Mouse (Mus musculus) c-Kit-negative CD71-positive TER-119-positive erythroid progenitor cells, embryonic 14.5 days (primary cell): ENCODE results near the gene Gm21887.
A peak's percentile ranks its signal among the peaks of the same experiment; 100 is the strongest.
"Not testable (repeated sequence)": the region's sequence is repeated elsewhere in the genome, so short reads cannot be mapped to it uniquely, and the experiment has no call there.

ENCODE experiments used
- DNase-seq: peaks from one replicate; pipeline ENCODE4 v3.0.0-alpha.2; 2013; ENCODE audit warnings: low read depth, low spot score

The Gm21887 gene

DNA sequence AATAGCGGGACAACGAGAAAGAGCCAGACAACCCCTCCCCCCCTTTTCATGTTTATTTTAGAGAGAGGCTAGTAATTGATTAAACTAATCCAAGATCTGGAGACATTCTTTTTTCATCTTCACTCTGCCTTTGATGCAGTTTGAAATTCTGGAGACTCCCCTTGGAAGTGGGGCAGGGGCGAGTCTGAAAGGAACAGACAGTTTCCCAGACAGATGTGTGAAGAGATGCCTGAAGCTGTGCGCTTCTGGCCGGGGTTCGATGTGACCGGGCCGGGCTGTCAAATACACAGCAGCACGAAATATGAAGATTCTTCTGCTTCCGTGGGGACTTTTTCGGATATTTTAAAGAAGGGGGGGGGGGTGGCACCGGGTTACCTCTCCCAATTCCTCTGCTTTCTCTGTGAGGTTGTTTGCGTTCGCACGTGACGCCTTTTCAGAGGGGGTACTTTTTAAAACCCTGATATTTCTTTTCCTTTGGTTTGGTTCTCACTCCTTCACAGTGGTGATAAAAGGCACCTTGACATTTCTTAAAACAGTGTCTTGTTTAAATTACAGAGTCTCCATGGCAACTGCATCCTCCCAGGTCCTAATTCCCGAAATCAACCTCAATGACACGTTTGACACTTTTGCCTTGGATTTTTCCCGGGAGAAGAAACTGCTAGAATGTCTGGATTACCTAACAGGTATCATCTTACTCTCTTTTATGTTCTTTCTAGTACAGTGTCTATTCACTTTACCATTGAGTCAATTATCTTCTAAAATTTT, 25.9 kb upstream of the Gm21887 start:
- peak; percentile 9 for DNase-seq

DNA sequence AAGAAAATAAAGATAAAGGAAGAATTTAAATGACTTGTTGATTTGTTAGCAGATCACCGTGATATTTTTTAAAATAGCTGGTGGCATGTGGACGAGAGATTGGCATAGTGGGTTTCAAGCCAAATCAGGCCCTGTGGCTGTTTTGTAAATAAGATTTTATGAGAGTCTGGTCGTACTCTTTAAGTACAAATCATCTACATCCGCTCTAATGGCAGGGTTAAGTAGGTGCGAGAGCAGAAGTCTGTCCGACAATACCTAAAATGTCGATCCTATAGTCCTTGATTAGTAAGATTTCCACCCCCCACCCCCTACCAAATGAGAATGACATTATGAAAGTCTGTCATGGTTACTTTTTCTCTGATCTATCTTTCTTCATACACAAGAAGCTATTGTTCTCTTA, 25.1 kb upstream of the Gm21887 start:
- DNase-seq: not testable (repeated sequence)

DNA sequence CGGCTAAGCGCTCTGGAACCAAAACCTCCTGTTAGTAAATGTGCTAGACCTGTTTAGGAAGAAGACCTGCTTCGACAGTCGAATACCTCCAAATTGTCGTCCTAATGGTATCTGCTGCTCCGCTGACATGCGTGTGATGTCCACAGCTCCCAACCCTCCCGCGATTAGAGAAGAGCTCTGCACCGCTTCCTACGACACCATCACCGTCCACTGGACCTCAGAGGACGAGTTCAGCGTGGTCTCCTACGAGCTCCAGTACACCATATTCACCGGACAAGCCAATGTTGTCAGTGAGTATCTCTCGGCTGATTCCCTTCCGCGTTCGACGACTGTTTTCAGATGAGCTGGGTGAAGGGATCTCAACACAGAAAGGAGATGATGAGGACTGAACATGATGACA, 24.6 kb upstream of the Gm21887 start:
- DNase-seq: peak; percentile 25

DNA sequence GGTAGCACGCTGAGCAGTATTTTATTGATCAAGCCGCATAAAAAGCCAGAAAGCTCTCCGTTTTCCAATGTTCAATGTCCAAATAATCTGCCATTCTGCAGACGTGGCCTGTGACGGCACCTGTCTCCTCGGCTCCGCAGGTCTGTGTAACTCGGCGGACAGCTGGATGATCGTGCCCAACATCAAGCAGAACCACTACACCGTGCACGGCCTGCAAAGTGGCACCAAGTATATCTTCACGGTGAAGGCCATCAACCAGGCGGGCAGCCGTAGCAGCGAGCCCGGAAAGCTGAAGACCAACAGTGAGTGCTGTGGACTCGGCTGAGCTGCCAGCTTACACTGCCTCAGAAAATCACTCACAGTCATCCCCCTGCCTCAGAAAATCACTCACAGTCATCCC, 23.7 kb upstream of the Gm21887 start:
- DNase-seq: peak; percentile 16

DNA sequence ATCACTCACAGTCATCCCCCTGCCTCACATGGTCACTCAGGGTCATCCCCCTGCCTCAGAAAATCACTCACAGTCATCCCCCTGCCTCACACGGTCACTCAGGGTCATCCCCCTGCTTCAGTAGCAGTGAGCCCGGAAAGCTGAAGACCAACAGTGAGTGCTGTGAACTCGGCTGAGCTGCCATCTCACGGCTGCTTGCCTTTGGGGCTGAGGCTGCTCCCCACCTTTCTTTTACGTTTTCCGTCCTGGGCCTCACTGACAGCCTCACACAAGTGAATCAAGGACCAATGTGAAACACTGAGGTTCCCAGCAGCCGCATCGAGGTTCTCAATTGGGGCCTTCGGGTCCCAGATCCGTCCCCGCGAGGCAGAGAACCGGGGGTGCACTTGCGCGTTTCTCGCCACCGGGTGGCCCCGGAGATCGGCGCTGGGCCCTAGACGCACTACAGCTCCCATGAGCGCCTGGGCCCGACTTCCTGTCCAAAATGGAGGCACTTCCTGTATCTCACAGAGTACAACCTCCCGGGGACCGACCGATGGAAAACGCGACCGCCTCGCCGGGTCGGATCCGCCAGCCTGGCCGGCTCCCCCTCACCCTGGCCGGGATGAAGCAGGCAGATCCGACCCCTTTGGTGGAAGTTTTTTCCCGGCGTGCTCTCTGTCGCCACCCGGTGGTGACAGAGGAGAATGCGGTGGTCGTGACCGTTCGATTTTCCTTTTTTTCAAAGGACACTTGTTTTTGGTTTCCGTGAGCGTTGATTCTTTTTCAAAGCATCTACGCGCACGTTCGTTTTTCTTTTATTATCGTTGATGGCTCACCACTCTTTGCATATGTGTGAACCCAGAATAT, 22.7 kb upstream of the Gm21887 start:
- peak; percentile 60 for DNase-seq

DNA sequence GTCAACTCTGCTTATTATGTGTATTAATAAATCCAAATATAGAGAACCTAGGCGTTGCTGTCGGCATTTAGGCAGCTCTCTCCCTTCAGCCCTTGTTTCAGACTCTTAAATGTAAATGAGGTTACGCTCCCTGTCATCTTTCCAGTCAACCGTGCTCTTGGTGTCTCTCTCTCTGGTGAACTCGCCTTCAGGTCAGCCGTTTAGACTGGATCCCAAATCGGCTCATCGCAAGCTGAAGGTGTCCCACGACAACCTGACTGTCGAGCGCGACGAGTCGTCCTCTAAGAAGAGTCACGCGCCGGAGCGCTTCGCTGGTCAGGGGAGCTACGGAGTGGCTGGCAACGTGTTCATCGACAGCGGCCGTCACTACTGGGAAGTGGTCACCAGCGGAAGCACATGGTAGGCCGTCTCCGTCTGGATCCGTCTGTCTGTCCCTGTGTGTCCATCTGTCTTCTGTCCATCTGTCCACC, 22.1 kb upstream of the Gm21887 start:
- peak; percentile 51 for DNase-seq

DNA sequence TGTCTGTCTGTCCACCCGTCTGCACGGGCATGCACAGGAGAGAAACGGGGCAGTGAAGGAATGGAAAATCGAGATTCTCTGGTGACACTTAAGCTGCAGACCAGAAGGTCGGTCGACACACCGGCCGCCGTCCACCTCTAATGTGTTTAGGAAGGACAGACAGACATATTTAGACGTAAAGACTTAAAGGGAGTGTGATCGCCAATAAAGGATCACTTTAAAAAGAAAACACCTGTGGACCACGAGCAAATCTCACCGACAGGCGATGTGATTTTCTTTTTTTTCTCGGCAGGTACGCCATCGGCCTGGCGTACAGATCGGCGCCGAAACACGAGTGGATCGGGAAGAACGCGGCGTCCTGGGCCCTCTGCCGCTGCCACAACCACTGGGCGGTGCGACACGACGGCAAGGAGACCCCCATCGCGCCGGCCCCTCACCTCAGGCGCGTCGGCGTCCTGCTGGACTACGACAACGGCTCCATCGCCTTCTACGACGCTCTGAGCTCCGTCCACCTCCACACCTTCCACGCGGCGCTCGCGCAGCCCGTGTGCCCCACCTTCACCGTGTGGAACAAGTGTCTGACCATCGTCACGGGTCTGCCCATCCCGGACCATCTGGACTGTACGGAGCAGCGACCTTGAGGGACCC, 20.8 kb upstream of the Gm21887 start:
- DNase-seq: peak; percentile 35

DNA sequence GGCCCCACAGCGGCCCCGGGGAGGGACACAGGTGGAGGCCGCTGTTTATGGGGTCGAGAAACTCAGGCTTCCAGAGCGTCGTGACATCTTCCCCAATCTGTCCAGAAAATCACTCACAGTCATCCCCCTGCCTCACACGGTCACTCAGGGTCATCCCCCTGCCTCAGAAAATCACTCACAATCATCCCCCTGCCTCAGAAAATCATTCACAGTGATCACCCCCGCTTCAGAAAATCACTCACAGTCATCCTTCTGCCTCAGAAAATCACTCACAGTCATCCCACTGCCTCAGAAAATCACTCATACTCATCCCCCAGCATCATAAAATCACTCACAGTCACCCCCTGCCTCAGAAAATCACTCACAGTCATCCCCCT, 20.3 kb upstream of the Gm21887 start:
- DNase-seq: peak; percentile 50

DNA sequence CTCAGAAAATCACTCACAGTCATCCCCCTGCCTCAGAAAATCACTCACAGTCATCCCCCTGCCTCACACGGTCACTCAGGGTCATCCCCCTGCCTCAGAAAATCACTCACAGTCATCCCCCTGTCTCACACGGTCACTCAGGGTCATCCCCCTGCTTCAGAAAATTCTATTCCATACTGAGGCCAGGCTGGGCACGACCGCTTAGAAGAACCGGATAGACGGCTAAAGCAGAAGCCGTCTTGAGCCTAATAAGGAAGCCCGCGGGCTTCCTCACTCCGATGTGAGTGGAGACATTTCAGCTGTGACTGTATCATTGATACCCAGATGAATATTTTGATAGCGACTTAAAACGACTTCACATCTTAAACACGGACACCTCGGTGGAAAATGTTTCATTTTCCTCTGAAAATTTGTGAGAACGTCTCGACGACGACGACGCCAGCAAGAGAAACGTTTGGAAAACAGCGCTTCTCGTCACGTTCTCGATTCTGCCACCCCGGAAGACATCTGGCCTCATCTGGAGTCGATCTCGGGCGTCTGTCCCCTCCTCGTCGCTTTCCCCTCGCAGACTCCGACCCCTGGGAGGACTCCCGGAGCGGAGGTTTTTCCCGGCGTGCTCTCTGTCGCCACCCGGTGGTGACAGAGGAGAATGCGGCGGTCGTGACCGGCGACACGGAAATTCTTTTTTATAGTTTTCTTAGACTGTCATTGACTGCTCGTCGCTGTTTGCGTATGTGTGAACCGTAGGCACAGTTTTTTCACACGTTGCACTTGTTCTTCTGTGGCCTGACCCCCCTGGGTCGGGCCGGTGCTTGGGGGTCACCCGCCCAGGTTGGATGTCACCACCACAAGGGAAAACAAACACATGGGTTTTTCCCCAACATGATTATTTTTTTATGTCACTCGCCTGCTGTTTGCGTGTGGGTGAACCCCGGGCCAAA, 19.5 kb upstream of the Gm21887 start:
- DNase-seq: peak; percentile 26

DNA sequence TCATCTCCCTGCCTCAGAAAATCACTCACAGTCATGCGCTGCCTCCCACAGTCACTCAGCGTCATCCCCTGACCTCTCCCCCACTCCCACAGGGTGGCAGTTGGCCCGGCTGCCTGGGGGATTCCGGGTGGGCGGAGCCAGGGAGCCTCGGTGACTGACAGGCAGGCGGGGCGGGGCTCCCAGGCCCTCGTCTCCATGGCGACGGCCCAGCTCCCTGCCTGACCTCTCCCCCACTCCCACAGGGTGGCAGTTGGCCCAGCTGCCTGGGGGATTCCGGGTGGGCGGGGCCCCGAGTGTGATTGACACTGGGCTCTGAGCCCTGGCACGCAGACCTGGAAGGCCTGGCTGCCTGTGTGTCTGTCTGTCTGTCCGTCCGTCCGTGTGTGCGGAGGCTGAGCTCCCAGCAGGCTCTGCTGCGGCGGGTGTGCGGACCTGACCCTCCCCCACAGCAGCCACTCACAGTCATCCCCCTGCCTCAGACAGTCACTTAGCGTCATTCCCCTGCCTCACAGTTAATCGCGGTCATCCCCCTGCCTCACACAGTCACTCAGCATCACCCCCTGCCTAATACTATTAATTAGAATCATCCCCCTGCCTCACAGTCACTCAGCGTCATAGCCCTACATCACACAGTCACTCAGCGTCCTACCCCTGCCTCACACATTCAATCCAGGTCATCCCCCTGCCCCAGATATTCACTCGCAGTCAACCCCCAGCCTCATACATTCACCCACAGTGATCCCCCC, 18.2 kb upstream of the Gm21887 start:
- DNase-seq: peak; percentile 76

DNA sequence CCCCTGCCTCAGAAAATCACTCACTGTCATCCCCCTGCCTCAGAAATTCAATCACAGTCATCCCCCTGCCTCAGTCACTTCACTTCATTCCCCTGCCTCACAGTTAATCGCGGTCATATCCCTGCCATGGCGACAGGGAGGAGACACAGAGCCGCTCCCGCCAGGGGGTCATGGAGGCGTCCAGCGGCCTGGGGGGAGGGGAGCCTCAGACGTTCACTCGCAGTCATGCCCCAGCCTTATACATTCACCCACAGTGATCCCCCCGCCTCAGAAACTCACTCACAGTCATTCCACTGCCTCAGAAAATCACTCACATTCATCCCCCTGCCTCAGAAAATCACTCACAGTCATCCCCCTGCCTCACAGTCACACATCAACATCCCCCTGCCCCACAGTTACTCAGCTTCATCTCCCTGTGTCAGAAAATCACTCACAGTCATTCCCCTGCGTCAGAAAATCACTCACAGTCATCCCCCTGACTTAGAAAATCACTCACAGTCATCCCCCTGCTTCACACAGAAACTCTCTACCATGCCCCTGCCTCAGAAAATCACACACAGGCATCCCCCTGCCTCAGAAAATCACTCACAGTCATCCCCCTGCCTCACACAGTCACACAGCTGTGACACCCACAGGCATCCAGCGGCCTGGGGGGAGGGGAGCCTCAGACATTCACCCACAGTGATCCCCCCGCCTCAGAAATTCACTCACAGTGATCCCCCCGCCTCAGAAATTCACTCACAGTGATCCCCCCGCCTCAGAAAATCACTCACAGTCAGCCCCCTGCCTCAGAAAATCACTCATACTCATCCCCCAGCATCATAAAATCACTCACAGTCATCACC, 17.2 kb upstream of the Gm21887 start:
- not testable (repeated sequence) for DNase-seq

DNA sequence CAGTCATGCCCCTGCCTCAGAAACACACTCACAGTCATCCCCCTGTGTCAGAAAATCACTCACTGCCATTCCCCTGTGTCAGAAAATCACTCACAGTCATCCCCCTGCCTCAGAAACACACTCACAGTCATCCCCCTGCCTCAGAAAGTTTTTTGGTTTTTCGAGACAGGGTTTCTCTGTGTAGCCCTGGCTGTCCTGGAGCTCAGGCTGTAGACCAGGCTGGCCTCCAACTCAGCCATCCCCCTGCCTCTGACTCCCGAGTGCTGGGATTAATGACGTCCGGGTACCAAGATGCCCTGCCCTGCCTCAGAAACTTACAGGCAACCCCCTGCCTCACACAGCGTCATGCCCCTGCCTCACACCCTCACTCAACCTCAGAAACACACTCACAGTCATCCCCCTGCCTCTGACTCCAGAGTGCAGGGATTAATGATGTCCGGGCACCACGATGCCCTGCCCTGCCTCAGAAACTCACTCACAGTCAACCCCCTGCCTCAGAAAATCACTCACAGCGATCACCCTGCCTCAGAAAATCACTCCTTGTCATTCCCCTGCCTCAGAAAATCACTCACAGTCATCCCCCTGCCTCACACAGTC, 16.4 kb upstream of the Gm21887 start:
- not testable (repeated sequence) for DNase-seq

DNA sequence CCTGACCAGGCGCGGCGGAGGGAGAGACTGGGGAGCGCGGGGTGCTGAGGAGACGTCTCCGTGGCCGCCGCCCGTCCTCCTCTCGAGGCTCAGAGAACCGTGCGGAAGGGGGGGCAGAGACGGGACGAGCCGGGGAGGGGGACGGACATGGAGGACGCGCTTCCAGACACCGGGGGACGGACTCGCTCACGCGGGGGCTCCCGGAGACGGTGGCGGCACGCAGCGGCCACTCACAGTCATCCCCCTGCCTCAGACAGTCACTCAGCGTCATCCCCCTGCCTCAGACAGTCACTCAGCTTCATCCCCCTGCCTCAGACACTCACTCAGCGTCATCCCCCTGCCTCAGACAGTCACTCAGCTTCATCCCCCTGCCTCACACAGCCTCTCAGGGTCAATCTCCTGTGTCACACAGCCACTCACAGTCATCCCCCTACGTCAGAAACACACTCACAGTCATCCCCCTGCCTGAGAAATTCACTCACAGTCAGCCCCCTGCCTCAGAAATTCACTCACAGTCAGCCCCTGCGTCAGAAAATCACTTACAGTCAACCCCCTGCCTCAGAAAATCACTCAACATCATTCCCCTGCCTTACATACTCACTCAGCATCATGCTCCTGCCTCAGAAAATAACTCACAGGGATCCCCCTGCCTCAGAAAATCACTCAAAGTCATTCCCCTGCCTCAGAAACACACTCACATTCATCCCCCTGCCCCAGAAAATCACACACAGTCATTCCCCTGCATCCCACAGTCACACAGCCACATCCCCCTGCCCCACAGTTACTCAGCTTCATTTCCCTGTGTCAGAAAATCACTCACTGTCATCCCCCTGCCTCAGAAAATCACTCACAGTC, 15.2 kb upstream of the Gm21887 start:
- DNase-seq: not testable (repeated sequence)

DNA sequence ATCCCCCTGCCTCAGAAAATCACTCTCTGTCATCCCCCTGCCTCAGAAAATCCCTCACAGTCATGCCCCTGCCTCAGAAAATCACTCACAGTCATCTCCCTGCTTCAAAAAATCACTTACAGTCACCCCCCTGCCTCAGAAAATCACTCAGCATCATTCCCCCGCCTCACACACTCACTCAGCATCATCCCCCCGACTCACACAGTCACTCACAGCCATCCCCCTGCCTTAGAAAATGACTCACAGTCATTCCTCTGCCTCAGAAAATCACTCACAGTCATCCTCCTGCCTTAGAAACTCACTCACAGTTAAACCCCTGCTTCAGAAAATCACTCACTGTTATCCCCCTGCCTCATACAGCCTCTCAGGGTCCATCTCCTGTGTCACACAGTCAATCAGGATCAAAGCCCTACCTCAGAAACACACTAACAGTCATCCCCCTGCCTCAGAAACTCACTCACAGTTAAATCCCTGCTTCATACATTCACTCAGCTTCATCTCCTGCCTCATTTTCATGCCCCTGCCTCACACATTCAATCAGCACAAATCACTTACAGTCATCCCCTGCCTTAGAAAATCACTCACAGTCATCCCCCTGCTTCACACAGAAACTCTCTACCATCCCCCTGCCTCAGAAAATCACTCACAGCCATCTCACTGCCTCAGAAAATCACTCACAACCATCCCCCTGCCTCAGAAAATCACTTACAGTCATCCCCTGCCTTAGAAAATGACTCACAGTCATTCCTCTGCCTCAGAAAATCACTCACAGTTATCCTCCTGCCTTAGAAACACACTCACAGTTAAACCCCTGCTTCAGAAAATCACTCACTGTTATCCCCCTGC, 14.4 kb upstream of the Gm21887 start:
- DNase-seq: not testable (repeated sequence)

DNA sequence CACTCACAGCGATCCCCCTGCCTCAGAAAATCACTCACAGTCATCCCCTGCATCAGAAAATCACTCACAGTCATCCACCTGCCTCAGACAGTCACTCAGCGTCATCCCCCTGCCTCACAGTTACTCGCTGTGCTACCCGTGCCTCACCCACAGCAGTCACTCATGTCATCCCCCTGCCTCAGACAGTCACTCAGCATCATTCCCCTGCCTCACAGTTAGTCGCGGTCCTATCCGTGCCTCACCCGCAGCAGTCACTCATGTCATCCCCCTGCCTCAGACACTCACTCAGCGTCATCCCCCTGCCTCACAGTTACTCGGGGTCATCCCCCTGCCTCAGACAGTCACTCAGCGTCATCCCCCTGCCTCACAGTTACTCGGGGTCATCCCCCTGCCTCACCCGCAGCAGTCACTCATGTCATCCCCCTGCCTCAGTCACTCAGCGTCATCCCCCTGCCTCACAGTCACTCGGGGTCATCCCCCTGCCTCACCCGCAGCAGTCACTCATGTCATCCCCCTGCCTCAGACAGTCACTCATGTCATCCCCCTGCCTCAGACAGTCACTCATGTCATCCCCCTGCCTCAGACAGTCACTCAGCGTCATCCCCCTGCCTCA, 13.4 kb upstream of the Gm21887 start:
- not testable (repeated sequence) for DNase-seq

DNA sequence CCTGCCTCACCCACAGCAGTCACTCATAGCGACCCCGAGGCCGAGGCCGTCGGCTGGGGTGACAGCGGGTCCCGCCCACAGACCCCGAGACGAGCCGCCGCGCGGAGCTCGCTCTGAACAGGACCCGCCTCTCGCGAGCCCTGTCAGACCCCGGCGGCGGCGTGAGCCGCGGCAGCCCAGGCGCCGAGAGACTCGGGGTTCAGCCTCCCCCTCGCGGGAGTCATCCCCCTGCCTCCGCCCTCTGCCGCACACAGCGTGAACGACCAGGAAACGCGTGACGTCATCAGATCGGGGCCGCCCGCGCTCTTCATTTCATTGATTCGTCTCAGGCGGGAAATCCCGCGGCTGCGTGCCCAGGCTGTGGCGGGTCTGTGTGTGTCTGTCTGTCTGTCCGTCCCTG, 12.5 kb upstream of the Gm21887 start:
- not testable (repeated sequence) for DNase-seq

DNA sequence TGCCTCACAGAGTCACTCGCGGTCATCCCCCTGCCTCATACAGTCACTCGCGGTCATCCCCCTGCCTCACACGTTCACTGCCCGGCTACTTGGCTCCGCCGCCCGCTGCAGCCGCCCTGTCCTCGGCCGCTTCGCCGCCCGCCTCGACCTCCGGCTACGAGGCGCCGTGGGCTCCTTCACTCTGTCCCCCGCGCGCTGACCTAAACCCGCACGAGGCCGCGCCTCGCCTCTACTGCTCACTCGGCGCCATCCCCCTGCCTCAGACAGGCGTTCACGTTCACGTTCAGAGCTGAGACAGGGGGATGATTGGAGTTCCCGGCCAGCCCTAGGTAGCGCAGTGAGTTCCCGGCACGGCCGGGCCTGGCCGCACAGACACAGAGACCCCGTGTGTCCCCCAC, 12.0 kb upstream of the Gm21887 start:
- DNase-seq: not testable (repeated sequence)
